Mouse (Mus musculus): ENCODE results near the gene H2-K1. TPM values are rescaled to one million over a fixed set of nuclear protein-coding genes. Genes with fewer than 3 reads are reported as not detected.
A peak's percentile ranks its signal among the peaks of the same experiment; 100 is the strongest.

The H2-K1 gene
- total and polyA plus RNA-seq, 3 experiments = 1,734 to 2,472 (median 1,753) TPM

- H3K4me2 ChIP-seq (ENCODE audit: insufficient read depth, low read depth, poor library complexity, severe bottlenecking) = peak overlapping the region; percentile 67
- H3K36me3 ChIP-seq (replicated peaks in 1 of 2; ENCODE audit: control insufficient read depth in 1 of 2, insufficient read depth in 1 of 2, low read length in 1 of 2) = peaks cover 48 to 70% of the 10 kb centered on the region in 2 experiments
- DNase-seq (ENCODE audit: extremely low read depth) = peak; percentile 35
- H3K9ac ChIP-seq (ENCODE audit: insufficient read depth, low read depth) = peak overlapping the region; percentile 96
- no peaks in the 10 kb centered on the region for H3K9me3 ChIP-seq (replicated peaks; ENCODE audit: low read length)
- no peak overlapping the region; the same call in 1 of the 2 replicates for H3K27ac ChIP-seq (ENCODE audit: insufficient read depth, low read depth)
- TF ChIP-seq ELF1 (IDR thresholded peaks at IDR 0.05; ENCODE audit: low read depth, low read length) (no peak), CHD1 (IDR thresholded peaks at IDR 0.05; ENCODE audit: low read depth, low read length) (no peak), E2F4 (IDR thresholded peaks at IDR 0.05; ENCODE audit: insufficient replicate concordance, low read depth, low read length) (no peak), JUND (conservative IDR thresholded peaks at IDR 0.05; ENCODE audit: low read depth, low read length) (no peak), CHD2 (IDR thresholded peaks at IDR 0.05; ENCODE audit: low read length) (no peak), CTCF (conservative IDR thresholded peaks at IDR 0.05 in 1 of 2, IDR thresholded peaks at IDR 0.05 in 1 of 2; ENCODE audit: low read depth in 2 of 2, low read length in 2 of 2) (no peak), MEF2A (IDR thresholded peaks at IDR 0.05; ENCODE audit: borderline replicate concordance, low read depth, low read length) (no peak), HCFC1 (IDR thresholded peaks at IDR 0.05; ENCODE audit: low read depth, low read length) (no peak), ETS1 (conservative IDR thresholded peaks at IDR 0.05; ENCODE audit: low read depth, low read length) (no peak), NRF1 (IDR thresholded peaks at IDR 0.05; ENCODE audit: low read depth, low read length) (no peak)
- peaks cover 21 to 45% of the 10 kb centered on the region in 2 experiments for H3K4me1 ChIP-seq (ENCODE audit: control insufficient read depth in 1 of 2, insufficient read depth in 2 of 2)
- peaks cover 32% of the 10 kb centered on the region for H3K79me2 ChIP-seq (replicated peaks; ENCODE audit: control insufficient read depth, extremely low read depth, insufficient read depth, poor library complexity, severe bottlenecking)
- H3K27me3 ChIP-seq (replicated peaks) = no peaks in the 10 kb centered on the region
- in situ Hi-C loops (cut with MboI; ENCODE audit: low pct_ligation_motif_present, low pct_unique_long_range_greater_than_20kb, low sequenced_read_pairs) = no loop called here
- peak overlapping the region; percentile 89 to 96 (median 90) for H3K4me3 ChIP-seq (replicated peaks in 1 of 3; ENCODE audit: low read depth in 2 of 3, low read length in 2 of 3, poor library complexity in 1 of 3)
- dilution Hi-C loops (cut with MboI; ENCODE audit: extremely low pct_ligation_motif_present, extremely low pct_unique_long_range_greater_than_20kb, low sequenced_read_pairs) = no loop called here
Measured at GRCm38 (mm10) chr17:34032806-34033205, 32.7 kb upstream of the H2-K1 start.

DNA sequence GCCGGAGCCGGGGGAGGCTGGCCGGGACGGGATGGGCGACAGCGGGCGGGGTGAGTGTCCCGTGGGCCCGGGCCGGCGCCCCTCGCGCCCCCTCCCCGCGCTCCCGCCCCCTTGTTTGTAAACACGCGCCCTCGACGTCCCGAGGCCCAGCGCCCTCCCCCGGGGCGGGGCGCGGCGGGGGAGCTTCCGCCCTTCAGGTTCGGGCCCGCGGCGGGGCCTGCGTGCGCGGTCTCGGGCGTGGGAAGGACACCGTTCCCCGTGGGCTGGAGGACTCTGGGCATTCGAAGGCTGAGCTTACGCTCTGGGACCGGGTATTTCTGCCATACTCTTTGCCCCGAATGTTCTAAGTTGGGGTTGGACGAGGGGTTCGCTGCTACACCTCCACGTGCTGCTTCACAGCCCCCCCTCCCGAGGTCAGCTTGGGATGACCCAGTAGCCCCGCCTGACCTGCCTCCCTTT, 32.1 kb upstream of the H2-K1 start:
- Histone ChIP-seq H3K4me3 (replicated peaks in 1 of 3; ENCODE audit: low read depth in 2 of 3, low read length in 2 of 3, poor library complexity in 1 of 3) (peak overlapping the region; percentile 89 to 96 (median 90)), H3K4me2 (ENCODE audit: insufficient read depth, low read depth, poor library complexity, severe bottlenecking) (peak overlapping the region; percentile 67; the same call in 1 of the 2 replicates), H3K9ac (ENCODE audit: insufficient read depth, low read depth) (peak overlapping the region; percentile 96), H3K36me3 (replicated peaks in 1 of 2; ENCODE audit: control insufficient read depth in 1 of 2, insufficient read depth in 1 of 2, low read length in 1 of 2) (peaks cover 42 to 64% of the 10 kb centered on the region in 2 experiments), H3K27me3 (replicated peaks) (no peaks in the 10 kb centered on the region), H3K79me2 (replicated peaks; ENCODE audit: control insufficient read depth, extremely low read depth, insufficient read depth, poor library complexity, severe bottlenecking) (peaks cover 32% of the 10 kb centered on the region), H3K4me1 (ENCODE audit: control insufficient read depth in 1 of 2, insufficient read depth in 2 of 2) (peaks cover 21 to 46% of the 10 kb centered on the region in 2 experiments), H3K27ac (ENCODE audit: insufficient read depth, low read depth) (peak overlapping the region; percentile 86), H3K9me3 (replicated peaks; ENCODE audit: low read length) (no peaks in the 10 kb centered on the region)
- in situ Hi-C loops (cut with MboI; ENCODE audit: low pct_ligation_motif_present, low pct_unique_long_range_greater_than_20kb, low sequenced_read_pairs) (no loop called here), dilution Hi-C loops (cut with MboI; ENCODE audit: extremely low pct_ligation_motif_present, extremely low pct_unique_long_range_greater_than_20kb, low sequenced_read_pairs) (no loop called here)
- DNase-seq (ENCODE audit: extremely low read depth) = peak; percentile 47
- TF ChIP-seq E2F4 (IDR thresholded peaks at IDR 0.05; ENCODE audit: insufficient replicate concordance, low read depth, low read length) = no peak
- TF ChIP-seq GABPA (IDR thresholded peaks at IDR 0.05; ENCODE audit: insufficient replicate concordance, low read depth, low read length) = no peak
- TF ChIP-seq MXI1 (IDR thresholded peaks at IDR 0.05; ENCODE audit: low read depth, low read length) = peak; percentile 91
- peak; percentile 65 for TF ChIP-seq POLR2A (IDR thresholded peaks at IDR 0.05; ENCODE audit: low read depth, low read length)
- TF ChIP-seq TCF12 (IDR thresholded peaks at IDR 0.05; ENCODE audit: low read depth, low read length) = 0 out of 2 replicates have a peak, but pooled peaks have one; percentile 34
- TF ChIP-seq POLR2AphosphoS2 (IDR thresholded peaks at IDR 0.05; ENCODE audit: low read depth, low read length) = no peak
- no peak for TF ChIP-seq ZNF384 (IDR thresholded peaks at IDR 0.05; ENCODE audit: low read depth, low read length)
- peak; percentile 73 for TF ChIP-seq NELFE (IDR thresholded peaks at IDR 0.05; ENCODE audit: low read depth, low read length)
- TF ChIP-seq ELF1 (IDR thresholded peaks at IDR 0.05; ENCODE audit: low read depth, low read length) = peak; percentile 63; the same call in 1 of the 2 replicates
- no peak for TF ChIP-seq CHD1 (IDR thresholded peaks at IDR 0.05; ENCODE audit: low read depth, low read length)
- TF ChIP-seq NRF1 (IDR thresholded peaks at IDR 0.05; ENCODE audit: low read depth, low read length) = no peak; the same call in 1 of the 2 replicates
- TF ChIP-seq MEF2A (IDR thresholded peaks at IDR 0.05; ENCODE audit: borderline replicate concordance, low read depth, low read length) = 0 out of 2 replicates have a peak, but pooled peaks have one; percentile 14
- TF ChIP-seq MAFK (IDR thresholded peaks at IDR 0.05; ENCODE audit: insufficient replicate concordance, low read length) = no peak
- peak; percentile 57 for TF ChIP-seq MAZ (IDR thresholded peaks at IDR 0.05; ENCODE audit: low read depth, low read length)
- no peak for TF ChIP-seq USF1 (IDR thresholded peaks at IDR 0.05; ENCODE audit: low read depth, low read length)
- TF ChIP-seq MAX (IDR thresholded peaks at IDR 0.05; ENCODE audit: low read length) = peak; percentile 90
- no peak for TF ChIP-seq CTCF (conservative IDR thresholded peaks at IDR 0.05 in 1 of 2, IDR thresholded peaks at IDR 0.05 in 1 of 2; ENCODE audit: low read depth in 2 of 2, low read length in 2 of 2)
- 0 out of 2 replicates have a peak, but pooled peaks have one; percentile 29 for TF ChIP-seq TBP (conservative IDR thresholded peaks at IDR 0.05; ENCODE audit: low read depth, low read length)
- peak; percentile 76 for TF ChIP-seq SIN3A (IDR thresholded peaks at IDR 0.05; ENCODE audit: low read length)
- TF ChIP-seq ETS1 (conservative IDR thresholded peaks at IDR 0.05; ENCODE audit: low read depth, low read length) = no peak
- no peak for TF ChIP-seq UBTF (IDR thresholded peaks at IDR 0.05; ENCODE audit: low read depth, low read length)
- TF ChIP-seq ZC3H11A (IDR thresholded peaks at IDR 0.05; ENCODE audit: low read depth, low read length) = no peak
- TF ChIP-seq RAD21 (IDR thresholded peaks at IDR 0.05; ENCODE audit: low read depth, low read length) = no peak
- peak; percentile 27; the same call in 1 of the 2 replicates for TF ChIP-seq IRF4 (IDR thresholded peaks at IDR 0.05; ENCODE audit: low read depth, low read length)
- TF ChIP-seq MYC (IDR thresholded peaks at IDR 0.05; ENCODE audit: low read depth, low read length) = peak; percentile 97
- TF ChIP-seq BHLHE40 (IDR thresholded peaks at IDR 0.05; ENCODE audit: low read depth, low read length) = peak; percentile 61
- no peak for TF ChIP-seq CHD2 (IDR thresholded peaks at IDR 0.05; ENCODE audit: low read length)
- 0 out of 2 replicates have a peak, but pooled peaks have one; percentile 36 for TF ChIP-seq RCOR1 (conservative IDR thresholded peaks at IDR 0.05; ENCODE audit: low read depth, low read length)
